Mouse (Mus musculus): Measurements from ENCODE around the gene Irgc1. TPM values are rescaled to one million over a fixed set of nuclear protein-coding genes. Genes with fewer than 3 reads are reported as not detected.

Gene Irgc1
- polyA plus RNA-seq, 2 experiments, result not detected

DNA sequence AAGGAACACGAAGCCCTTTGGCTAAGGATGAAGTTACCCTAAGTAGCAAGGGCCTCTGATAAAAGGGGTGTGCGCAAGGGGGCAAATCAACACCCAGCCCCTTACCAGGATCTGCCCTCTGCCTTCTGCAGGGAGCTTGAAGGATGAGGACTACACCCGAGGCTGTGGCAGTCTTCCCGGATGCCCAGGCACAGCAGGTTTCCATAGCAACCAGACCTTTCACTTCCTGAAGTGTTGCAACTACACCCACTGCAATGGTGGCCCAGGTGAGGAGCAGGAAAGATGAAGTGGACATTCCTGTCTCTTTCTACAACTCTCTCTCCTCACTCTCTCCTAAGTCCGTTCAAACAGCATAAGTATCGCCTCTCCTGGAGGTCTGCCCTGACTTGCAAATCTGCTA lies 20.3 kb upstream of the Irgc1 start:
- H3K4me3 ChIP-seq (replicated peaks; ENCODE audit: low read length), result no peak overlapping the region
- ATAC-seq (ENCODE audit: low FRiP score, low read depth), result no peak
- no peak overlapping the region for H3K4me2 ChIP-seq (replicated peaks; ENCODE audit: low read depth, low read length, severe bottlenecking)
- no peaks in the 10 kb centered on the region for H3K4me1 ChIP-seq (ENCODE audit: control insufficient read depth, insufficient read depth, low read length)
- H3K9ac ChIP-seq (ENCODE audit: low read depth, low read length, severe bottlenecking), result no peak overlapping the region
- H3K27ac ChIP-seq (replicated peaks; ENCODE audit: low read depth, low read length), result no peak overlapping the region
- no peaks in the 10 kb centered on the region for H3K27me3 ChIP-seq (ENCODE audit: control insufficient read depth, insufficient read depth, low read length)
- DNase-seq (ENCODE audit: low spot score), result no peak
- no peak for TF ChIP-seq POLR2A (IDR thresholded peaks at IDR 0.05; ENCODE audit: borderline replicate concordance, extremely low read depth, insufficient read depth, insufficient read length)
- H3K9me3 ChIP-seq (ENCODE audit: control insufficient read depth, low read length), result no peaks in the 10 kb centered on the region
- WGBS, result 72% methylated on average over 6 of the region's 6 CpGs
- no peaks in the 10 kb centered on the region for H3K36me3 ChIP-seq (ENCODE audit: control insufficient read depth, insufficient read depth, low read length)

DNA sequence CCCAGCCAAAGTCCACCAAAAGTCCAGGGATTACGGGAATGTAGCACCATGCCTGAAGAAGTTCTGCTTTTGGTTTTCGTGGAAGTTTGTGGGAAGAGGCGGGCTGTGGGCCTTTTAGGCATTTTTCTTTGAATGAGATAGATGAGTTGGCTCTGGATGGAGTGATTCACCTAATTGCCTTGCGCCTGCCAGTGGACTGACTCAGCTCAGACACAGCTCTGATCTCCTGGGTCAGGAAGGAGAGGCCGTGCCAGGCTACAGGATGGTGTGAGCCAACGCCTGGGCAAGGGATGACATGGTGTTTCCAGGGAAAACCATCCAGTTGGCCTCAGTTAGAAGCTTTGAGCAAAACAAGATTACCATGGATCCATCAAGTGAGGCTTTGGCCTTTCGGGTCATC lies 18.3 kb upstream of the Irgc1 start:
- DNase-seq (ENCODE audit: low spot score) (no peak), ATAC-seq (ENCODE audit: low FRiP score, low read depth) (no peak)
- no peak overlapping the region for H3K4me3 ChIP-seq (replicated peaks; ENCODE audit: low read length)
- no peaks in the 10 kb centered on the region for H3K4me1 ChIP-seq (ENCODE audit: control insufficient read depth, insufficient read depth, low read length)
- H3K9me3 ChIP-seq (ENCODE audit: control insufficient read depth, low read length), result no peaks in the 10 kb centered on the region
- H3K4me2 ChIP-seq (replicated peaks; ENCODE audit: low read depth, low read length, severe bottlenecking), result no peak overlapping the region
- H3K9ac ChIP-seq (ENCODE audit: low read depth, low read length, severe bottlenecking), result no peak overlapping the region
- 93% methylated on average over 7 of the region's 7 CpGs for WGBS
- H3K27ac ChIP-seq (replicated peaks; ENCODE audit: low read depth, low read length), result no peak overlapping the region
- H3K36me3 ChIP-seq (ENCODE audit: control insufficient read depth, insufficient read depth, low read length), result no peaks in the 10 kb centered on the region
- TF ChIP-seq POLR2A (IDR thresholded peaks at IDR 0.05; ENCODE audit: borderline replicate concordance, extremely low read depth, insufficient read depth, insufficient read length), result no peak
- H3K27me3 ChIP-seq (ENCODE audit: control insufficient read depth, insufficient read depth, low read length), result no peaks in the 10 kb centered on the region

DNA sequence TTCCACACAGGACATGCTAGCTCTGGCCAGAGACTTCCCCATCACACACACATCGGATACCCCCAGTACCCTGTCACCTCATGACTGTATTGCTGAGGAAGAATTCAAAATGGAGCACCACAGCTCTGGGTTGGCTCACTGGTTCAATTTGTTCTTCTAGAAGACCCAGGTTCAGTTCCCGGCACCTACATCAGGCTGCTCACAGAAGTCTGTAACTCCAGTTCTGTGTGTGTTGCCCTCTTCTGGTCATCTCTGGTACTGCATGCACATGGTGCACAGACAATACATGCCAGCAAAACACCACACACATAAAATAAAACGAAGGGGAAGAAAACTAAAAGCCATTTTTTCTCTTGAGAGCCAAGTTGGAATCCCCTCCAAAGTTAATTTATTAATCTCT lies 17.0 kb upstream of the Irgc1 start:
- Histone ChIP-seq H3K4me3 (replicated peaks; ENCODE audit: low read length) (no peak overlapping the region), H3K4me1 (ENCODE audit: control insufficient read depth, insufficient read depth, low read length) (no peaks in the 10 kb centered on the region), H3K36me3 (ENCODE audit: control insufficient read depth, insufficient read depth, low read length) (no peaks in the 10 kb centered on the region), H3K27ac (replicated peaks; ENCODE audit: low read depth, low read length) (no peak overlapping the region), H3K27me3 (ENCODE audit: control insufficient read depth, insufficient read depth, low read length) (no peaks in the 10 kb centered on the region), H3K4me2 (replicated peaks; ENCODE audit: low read depth, low read length, severe bottlenecking) (no peak overlapping the region), H3K9ac (ENCODE audit: low read depth, low read length, severe bottlenecking) (no peak overlapping the region), H3K9me3 (ENCODE audit: control insufficient read depth, low read length) (no peaks in the 10 kb centered on the region)
- 82% methylated on average over 3 of the region's 3 CpGs for WGBS
- DNase-seq (ENCODE audit: low spot score) (no peak), ATAC-seq (ENCODE audit: low FRiP score, low read depth) (no peak)
- no peak for TF ChIP-seq POLR2A (IDR thresholded peaks at IDR 0.05; ENCODE audit: borderline replicate concordance, extremely low read depth, insufficient read depth, insufficient read length)

DNA sequence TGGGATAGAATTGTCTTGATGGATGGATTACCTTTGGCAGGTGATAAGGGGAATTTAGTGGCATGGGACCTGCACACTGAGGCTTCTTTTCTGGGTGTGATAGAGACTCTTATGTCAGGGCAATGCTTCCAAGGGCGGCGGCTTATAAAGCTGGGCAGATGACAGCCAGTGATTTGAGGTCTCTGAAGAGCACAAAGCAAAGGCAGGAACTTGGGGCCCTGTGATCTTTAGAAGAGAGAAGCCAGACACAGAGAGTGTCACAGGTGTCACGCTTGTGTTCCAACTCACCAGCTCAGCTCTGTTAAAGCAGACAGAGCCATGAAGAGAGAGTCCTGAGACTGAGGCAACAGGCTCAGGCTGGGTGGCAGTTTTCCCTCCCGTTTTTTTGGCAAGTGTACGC lies 15.8 kb upstream of the Irgc1 start:
- H3K4me3 ChIP-seq (replicated peaks; ENCODE audit: low read length), result no peak overlapping the region
- no peaks in the 10 kb centered on the region for H3K4me1 ChIP-seq (ENCODE audit: control insufficient read depth, insufficient read depth, low read length)
- H3K9me3 ChIP-seq (ENCODE audit: control insufficient read depth, low read length), result no peaks in the 10 kb centered on the region
- DNase-seq (ENCODE audit: low spot score) (no peak), ATAC-seq (ENCODE audit: low FRiP score, low read depth) (no peak)
- H3K36me3 ChIP-seq (ENCODE audit: control insufficient read depth, insufficient read depth, low read length), result no peaks in the 10 kb centered on the region
- no peak for TF ChIP-seq POLR2A (IDR thresholded peaks at IDR 0.05; ENCODE audit: borderline replicate concordance, extremely low read depth, insufficient read depth, insufficient read length)
- H3K4me2 ChIP-seq (replicated peaks; ENCODE audit: low read depth, low read length, severe bottlenecking), result no peak overlapping the region
- 80% methylated on average over 5 of the region's 5 CpGs for WGBS
- no peak overlapping the region for H3K9ac ChIP-seq (ENCODE audit: low read depth, low read length, severe bottlenecking)
- H3K27me3 ChIP-seq (ENCODE audit: control insufficient read depth, insufficient read depth, low read length), result no peaks in the 10 kb centered on the region
- H3K27ac ChIP-seq (replicated peaks; ENCODE audit: low read depth, low read length), result no peak overlapping the region

DNA sequence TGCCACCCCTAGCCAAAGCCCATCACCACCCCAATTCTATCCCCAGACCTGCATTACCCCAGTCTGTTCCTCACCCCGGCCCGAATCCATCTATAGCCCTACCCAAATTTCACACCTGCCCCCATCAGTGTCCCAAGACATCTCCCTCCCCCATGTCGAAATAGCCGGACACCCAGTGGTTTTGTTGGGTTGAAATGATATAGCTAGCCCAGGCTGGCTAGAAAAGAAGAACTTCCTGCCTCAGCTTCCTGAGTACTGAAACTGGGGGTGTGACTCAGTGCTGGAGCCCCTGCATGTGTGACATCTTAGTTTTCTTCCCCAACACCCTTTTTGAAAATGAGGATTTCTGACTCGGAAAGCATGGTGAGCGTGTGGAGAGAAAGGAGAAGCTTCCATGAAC lies 14.7 kb upstream of the Irgc1 start:
- no peaks in the 10 kb centered on the region for H3K27me3 ChIP-seq (ENCODE audit: control insufficient read depth, insufficient read depth, low read length)
- H3K4me3 ChIP-seq (replicated peaks; ENCODE audit: low read length), result no peak overlapping the region
- no peak for TF ChIP-seq POLR2A (IDR thresholded peaks at IDR 0.05; ENCODE audit: borderline replicate concordance, extremely low read depth, insufficient read depth, insufficient read length)
- peaks cover 4% of the 10 kb centered on the region; the same call in 1 of the 2 replicates for H3K4me1 ChIP-seq (ENCODE audit: control insufficient read depth, insufficient read depth, low read length)
- no peaks in the 10 kb centered on the region for H3K36me3 ChIP-seq (ENCODE audit: control insufficient read depth, insufficient read depth, low read length)
- no peak for DNase-seq (ENCODE audit: low spot score)
- H3K9me3 ChIP-seq (ENCODE audit: control insufficient read depth, low read length), result no peaks in the 10 kb centered on the region
- ATAC-seq (ENCODE audit: low FRiP score, low read depth), result no peak
- no peak overlapping the region for H3K4me2 ChIP-seq (replicated peaks; ENCODE audit: low read depth, low read length, severe bottlenecking)
- H3K27ac ChIP-seq (replicated peaks; ENCODE audit: low read depth, low read length), result no peak overlapping the region
- 92% methylated on average over 6 of the region's 6 CpGs for WGBS
- no peak overlapping the region for H3K9ac ChIP-seq (ENCODE audit: low read depth, low read length, severe bottlenecking)
